Mouse (Mus musculus) subcutaneous adipose tissue, adult 2 months (tissue): ENCODE measurements around the gene Fign. TPM values are rescaled to one million over a fixed set of nuclear protein-coding genes. Genes with fewer than 3 reads are reported as not detected.

Source experiments
- polyA plus RNA-seq: library from polyadenylated mRNA; depleted of rRNA; stranded (reverse); fragments of >200 nt; gene quantifications from 2 replicates; pipeline ENCODE4 v1.2.3, GENCODE M21; 2012; ENCODE audit warnings: low replicate concordance; rRNA removed

Fign gene
- polyA plus RNA-seq = 1.8 and 2.5 TPM in 2 replicates

GRCm38 (mm10) chr2:64097937-64098617 lies at the start of gene Fign:
Fign (minus strand) TSS chr2:64098038.

